Mouse (Mus musculus) urinary bladder, postnatal 14 days (tissue): ENCODE data around the gene Pcnt.

Source experiments
- DNase-seq: peaks from one replicate; pipeline ENCODE4 v3.0.0; 2021; ENCODE audit warnings: low spot score

Gene Pcnt

GRCm38 (mm10) chr10:76442178-76443088 lies at the start of gene Pcnt:
Gene Pcnt (minus strand): TSS chr10:76442786.
- DNase-seq: peak; percentile 98

GRCm38 (mm10) chr10:76489205-76489604 lies 46.6 kb upstream of the Pcnt start:
- no peak for DNase-seq

GRCm38 (mm10) chr10:76488265-76488664 lies 45.7 kb upstream of the Pcnt start:
- DNase-seq: no peak

- DNase-seq: no peak
Measured at GRCm38 (mm10) chr10:76486302-76486701, 43.7 kb upstream of the Pcnt start.

GRCm38 (mm10) chr10:76481480-76481879 lies 38.9 kb upstream of the Pcnt start:
- no peak for DNase-seq

- DNase-seq: peak; percentile 53
Measured at GRCm38 (mm10) chr10:76480851-76481250, 38.3 kb upstream of the Pcnt start.

GRCm38 (mm10) chr10:76473759-76474158 lies 31.2 kb upstream of the Pcnt start:
- DNase-seq: no peak

- peak; percentile 86 for DNase-seq
Measured at GRCm38 (mm10) chr10:76468203-76469162, 25.9 kb upstream of the Pcnt start, which contains the start of the genes Mcm3ap and Ybey. Gene Mcm3ap (plus strand): TSS chr10:76468927. Gene Ybey (minus strand): TSS chr10:76469114.

- DNase-seq: no peak
Measured at GRCm38 (mm10) chr10:76462721-76463120, 20.1 kb upstream of the Pcnt start.

GRCm38 (mm10) chr10:76462312-76462711 lies 19.7 kb upstream of the Pcnt start:
- DNase-seq: no peak

GRCm38 (mm10) chr10:76461255-76461654 lies 18.7 kb upstream of the Pcnt start:
- DNase-seq: no peak

GRCm38 (mm10) chr10:76455289-76455688 lies 12.7 kb upstream of the Pcnt start:
- peak; percentile 61 for DNase-seq

- DNase-seq: no peak
Measured at GRCm38 (mm10) chr10:76448851-76449250, 6.3 kb upstream of the Pcnt start, which contains the start of gene 2610028H24Rik. Gene 2610028H24Rik (plus strand): TSS chr10:76449081.

- DNase-seq: peak; percentile 10
Measured at GRCm38 (mm10) chr10:76447406-76448229, 5.0 kb upstream of the Pcnt start.

- DNase-seq: no peak
Measured at GRCm38 (mm10) chr10:76445996-76446681, 3.6 kb upstream of the Pcnt start.

GRCm38 (mm10) chr10:76440281-76440680 lies 2.3 kb downstream of the Pcnt start, which contains the start of gene AC141477.1:
Gene AC141477.1 (minus strand): TSS chr10:76440444.
- no peak for DNase-seq

- no peak for DNase-seq
Measured at GRCm38 (mm10) chr10:76439107-76439890, 3.3 kb downstream of the Pcnt start.

- DNase-seq: no peak
Measured at GRCm38 (mm10) chr10:76433925-76434324, 8.7 kb downstream of the Pcnt start.

GRCm38 (mm10) chr10:76425674-76426073 lies 16.9 kb downstream of the Pcnt start:
- no peak for DNase-seq

GRCm38 (mm10) chr10:76416811-76417210 lies 25.8 kb downstream of the Pcnt start:
- no peak for DNase-seq
